Mouse (Mus musculus) kidney, embryonic 15.5 days (tissue): Measurements from ENCODE around the gene Glis2. TPM values are rescaled to one million over a fixed set of nuclear protein-coding genes. Genes with fewer than 3 reads are reported as not detected.
"Not testable (repeated sequence)": the region's sequence is repeated elsewhere in the genome, so short reads cannot be mapped to it uniquely, and the experiment has no call there.

Experiments used
- ATAC-seq: fragments of 200-750 bp; cut with Nextera tagmentation; replicated peaks from 2 replicates; pipeline ENCODE4 v1.8.0; 2017; ENCODE audit warnings: moderate TSS enrichment; ENCODE audit not compliant: low FRiP score
- H3K27ac ChIP-seq: fragments of 300-500 bp; sonication (generic); 2 replicates; pipeline ENCODE4 v1.5.1; 2015; ENCODE audit warnings: mild to moderate bottlenecking, inconsistent platforms
- H3K27me3 ChIP-seq: fragments of 300-500 bp; sonication (generic); 2 replicates; pipeline ENCODE4 v1.6.1; 2015; ENCODE audit warnings: inconsistent platforms
- H3K36me3 ChIP-seq: fragments of 300-500 bp; sonication (generic); 2 replicates; pipeline ENCODE4 v1.6.1; 2015; ENCODE audit warnings: inconsistent platforms
- H3K4me1 ChIP-seq: fragments of 300-500 bp; sonication (generic); 2 replicates; pipeline ENCODE4 v1.6.1; 2015; ENCODE audit warnings: inconsistent platforms
- H3K4me2 ChIP-seq: fragments of 300-500 bp; sonication (generic); 2 replicates; pipeline ENCODE4 v1.6.1; 2015; ENCODE audit warnings: moderate library complexity, mild to moderate bottlenecking, inconsistent platforms
- H3K4me3 ChIP-seq: fragments of 300-500 bp; sonication (generic); replicated peaks from 2 replicates; pipeline ENCODE4 v1.5.1; 2015; ENCODE audit warnings: mild to moderate bottlenecking, inconsistent platforms
- H3K9ac ChIP-seq: fragments of 300-500 bp; sonication (generic); 2 replicates; pipeline ENCODE4 v1.6.1; 2015; ENCODE audit warnings: mild to moderate bottlenecking, inconsistent platforms
- H3K9me3 ChIP-seq: fragments of 300-500 bp; sonication (generic); replicated peaks from 2 replicates; pipeline ENCODE4 v1.6.1; 2016; ENCODE audit warnings: inconsistent platforms
- WGBS: fragments of 180-500 bp; shearing (Covaris S2); methylation state at CpG from one replicate; pipeline ENCODE4 v1.1.7; 2015; ENCODE audit warnings: mixed read lengths; 5-methylcytosine and 5-hydroxymethylcytosine counted together
- polyA plus RNA-seq: library from polyadenylated mRNA; unstranded; fragments of >200 nt; fragmentation: Nextera tagmentation; extraction: Ambion mirVana; gene quantifications from 2 replicates; pipeline ENCODE4 v1.2.1, GENCODE M21; 2015

Glis2 gene
- polyA plus RNA-seq, 1 experiment from 2014 or later: 41.2 TPM

GRCm38 (mm10) chr16:4558384-4558979 is 36.0 kb upstream of the Glis2 start:
- Histone ChIP-seq H3K4me3 (peak overlapping the region; percentile 75), H3K27ac (peak overlapping the region; percentile 95), H3K27me3 (no peaks in the 10 kb centered on the region), H3K4me2 (peak overlapping the region; percentile 95), H3K36me3 (peaks cover 4% of the 10 kb centered on the region; the same call in 1 of the 2 replicates), H3K9ac (peak overlapping the region; percentile 71), H3K4me1 (peaks cover 39% of the 10 kb centered on the region), H3K9me3 (no peaks in the 10 kb centered on the region)
- peak; percentile 93 for ATAC-seq
- under 1% methylated on average over 37 of the region's 38 CpGs for WGBS

GRCm38 (mm10) chr16:4558980-4559631 is 35.4 kb upstream of the Glis2 start:
- peak overlapping the region; percentile 95 for H3K4me2 ChIP-seq
- H3K4me3 ChIP-seq: peak overlapping the region; percentile 75
- peak overlapping the region; percentile 71 for H3K9ac ChIP-seq
- peak overlapping the region; percentile 95 for H3K27ac ChIP-seq
- peaks cover 33% of the 10 kb centered on the region for H3K4me1 ChIP-seq
- no peaks in the 10 kb centered on the region for H3K27me3 ChIP-seq
- peak; percentile 34 for ATAC-seq
- H3K36me3 ChIP-seq: peaks cover 4% of the 10 kb centered on the region; the same call in 1 of the 2 replicates
- no peaks in the 10 kb centered on the region for H3K9me3 ChIP-seq
- under 1% methylated on average over 43 of the region's 43 CpGs for WGBS

GRCm38 (mm10) chr16:4559715-4560144 is 34.8 kb upstream of the Glis2 start, which contains the start of gene Tfap4:
Gene Tfap4, minus strand, starts transcription at chr16:4559854.
- Histone ChIP-seq H3K36me3 (peaks cover 4% of the 10 kb centered on the region; the same call in 1 of the 2 replicates), H3K4me2 (peak within 1 kb of the TSS; percentile 95)

GRCm38 (mm10) chr16:4560145-4560952 is 34.2 kb upstream of the Glis2 start:
- Histone ChIP-seq H3K9me3 (no peaks in the 10 kb centered on the region), H3K36me3 (0 out of 2 replicates have a peak, but pooled peaks cover 4% of the 10 kb centered on the region), H3K4me1 (peaks cover 27% of the 10 kb centered on the region), H3K27me3 (no peaks in the 10 kb centered on the region), H3K9ac (peak overlapping the region; percentile 71), H3K4me3 (peak overlapping the region; percentile 75), H3K4me2 (peak overlapping the region; percentile 95), H3K27ac (peak overlapping the region; percentile 95)
- ATAC-seq: peak; percentile 43
- under 1% methylated on average over 43 of the region's 43 CpGs for WGBS

More at GRCm38 (mm10) chr16:4559715-4560144, 34.8 kb upstream of the Glis2 start, which contains the start of gene Tfap4:
- under 1% methylated on average over 16 of the region's 17 CpGs for WGBS
- peak within 1 kb of the TSS; percentile 95 for H3K27ac ChIP-seq
- H3K9ac ChIP-seq: peak within 1 kb of the TSS; percentile 71
- peak within 1 kb of the TSS; percentile 75 for H3K4me3 ChIP-seq
- peak; percentile 16 for ATAC-seq
- no peaks in the 10 kb centered on the region for H3K9me3 ChIP-seq
- peaks cover 27% of the 10 kb centered on the region for H3K4me1 ChIP-seq
- H3K27me3 ChIP-seq: no peaks in the 10 kb centered on the region

GRCm38 (mm10) chr16:4567912-4568311 is 26.6 kb upstream of the Glis2 start:
- Histone ChIP-seq H3K27ac (no peak overlapping the region), H3K9ac (no peak overlapping the region), H3K36me3 (no peaks in the 10 kb centered on the region), H3K4me3 (no peak overlapping the region), H3K4me2 (no peak overlapping the region), H3K4me1 (peaks cover 13% of the 10 kb centered on the region), H3K9me3 (no peaks in the 10 kb centered on the region), H3K27me3 (no peaks in the 10 kb centered on the region)
- ATAC-seq: 0 out of 2 replicates have a peak, but pooled peaks have one; percentile 43
- 11% methylated on average over 4 of the region's 4 CpGs for WGBS

- no peak overlapping the region for H3K4me3 ChIP-seq
- no peaks in the 10 kb centered on the region for H3K27me3 ChIP-seq
- H3K4me1 ChIP-seq: peaks cover 13% of the 10 kb centered on the region
- WGBS: 34% methylated on average over 4 of the region's 4 CpGs
- no peak overlapping the region for H3K4me2 ChIP-seq
- no peak overlapping the region for H3K9ac ChIP-seq
- H3K36me3 ChIP-seq: no peaks in the 10 kb centered on the region
- no peak overlapping the region for H3K27ac ChIP-seq
- no peaks in the 10 kb centered on the region for H3K9me3 ChIP-seq
- ATAC-seq: peak; percentile 65; the same call in 1 of the 2 replicates
These were observed 23.8 kb upstream of the Glis2 start for GRCm38 (mm10) chr16:4570737-4571136.

GRCm38 (mm10) chr16:4576038-4576437 is 18.5 kb upstream of the Glis2 start:
- Histone ChIP-seq H3K36me3 (no peaks in the 10 kb centered on the region), H3K27me3 (no peaks in the 10 kb centered on the region), H3K4me3 (no peak overlapping the region), H3K9me3 (no peaks in the 10 kb centered on the region), H3K9ac (no peak overlapping the region), H3K27ac (peak overlapping the region; percentile 54; the same call in 1 of the 2 replicates), H3K4me1 (peaks cover 10% of the 10 kb centered on the region), H3K4me2 (no peak overlapping the region)
- WGBS: 50% methylated on average over 2 of the region's 2 CpGs
- ATAC-seq: no peak

GRCm38 (mm10) chr16:4576873-4577272 is 17.6 kb upstream of the Glis2 start:
- H3K4me3 ChIP-seq: no peak overlapping the region
- no peak for ATAC-seq
- H3K9ac ChIP-seq: no peak overlapping the region
- no peaks in the 10 kb centered on the region for H3K9me3 ChIP-seq
- H3K27ac ChIP-seq: no peak overlapping the region
- no peaks in the 10 kb centered on the region for H3K27me3 ChIP-seq
- 0 out of 2 replicates have a peak, but pooled peaks cover 6% of the 10 kb centered on the region for H3K4me1 ChIP-seq
- 52% methylated on average over 2 of the region's 2 CpGs for WGBS
- H3K4me2 ChIP-seq: no peak overlapping the region
- H3K36me3 ChIP-seq: no peaks in the 10 kb centered on the region

GRCm38 (mm10) chr16:4578630-4579029 is 15.9 kb upstream of the Glis2 start:
- H3K9ac ChIP-seq: no peak overlapping the region
- no peaks in the 10 kb centered on the region for H3K27me3 ChIP-seq
- no peaks in the 10 kb centered on the region for H3K36me3 ChIP-seq
- no peaks in the 10 kb centered on the region for H3K9me3 ChIP-seq
- 51% methylated on average over 7 of the region's 7 CpGs for WGBS
- no peak overlapping the region for H3K4me3 ChIP-seq
- H3K4me2 ChIP-seq: no peak overlapping the region
- no peak for ATAC-seq
- H3K27ac ChIP-seq: no peak overlapping the region
- 0 out of 2 replicates have a peak, but pooled peaks cover 6% of the 10 kb centered on the region for H3K4me1 ChIP-seq

GRCm38 (mm10) chr16:4581179-4581578 is 13.3 kb upstream of the Glis2 start:
- H3K36me3 ChIP-seq, H3K4me3 ChIP-seq, H3K4me2 ChIP-seq, H3K27me3 ChIP-seq, H3K27ac ChIP-seq, H3K9ac ChIP-seq, ATAC-seq, H3K9me3 ChIP-seq: not testable (repeated sequence)
- H3K4me1 ChIP-seq: peaks cover 13% of the 10 kb centered on the region
- 86% methylated on average over 4 of the region's 4 CpGs for WGBS

- Histone ChIP-seq H3K27me3 (no peaks in the 10 kb centered on the region), H3K4me3 (no peak overlapping the region), H3K4me1 (peaks cover 29% of the 10 kb centered on the region), H3K36me3 (no peaks in the 10 kb centered on the region), H3K9me3 (no peaks in the 10 kb centered on the region), H3K27ac (no peak overlapping the region), H3K9ac (no peak overlapping the region), H3K4me2 (no peak overlapping the region)
- no peak for ATAC-seq
- 76% methylated on average over 3 of the region's 3 CpGs for WGBS
These were observed 10.7 kb upstream of the Glis2 start for GRCm38 (mm10) chr16:4583807-4584206.
